Mouse (Mus musculus): Measurements from ENCODE around the gene Acsbg2. TPM values are rescaled to one million over a fixed set of nuclear protein-coding genes. Genes with fewer than 3 reads are reported as not detected.

Acsbg2 gene
- not detected for polyA plus RNA-seq (2015; fragmentation: Illumina TruSeq; extraction: RNeasy Lipid Tissue Mini Kit (QIAGEN cat#74804); ENCODE audit: insufficient read depth, low replicate concordance)

GRCm38 (mm10) chr17:56874237-56874636 is at the start of gene Acsbg2:
Gene Acsbg2 (minus strand): TSS chr17:56874447.

DNA sequence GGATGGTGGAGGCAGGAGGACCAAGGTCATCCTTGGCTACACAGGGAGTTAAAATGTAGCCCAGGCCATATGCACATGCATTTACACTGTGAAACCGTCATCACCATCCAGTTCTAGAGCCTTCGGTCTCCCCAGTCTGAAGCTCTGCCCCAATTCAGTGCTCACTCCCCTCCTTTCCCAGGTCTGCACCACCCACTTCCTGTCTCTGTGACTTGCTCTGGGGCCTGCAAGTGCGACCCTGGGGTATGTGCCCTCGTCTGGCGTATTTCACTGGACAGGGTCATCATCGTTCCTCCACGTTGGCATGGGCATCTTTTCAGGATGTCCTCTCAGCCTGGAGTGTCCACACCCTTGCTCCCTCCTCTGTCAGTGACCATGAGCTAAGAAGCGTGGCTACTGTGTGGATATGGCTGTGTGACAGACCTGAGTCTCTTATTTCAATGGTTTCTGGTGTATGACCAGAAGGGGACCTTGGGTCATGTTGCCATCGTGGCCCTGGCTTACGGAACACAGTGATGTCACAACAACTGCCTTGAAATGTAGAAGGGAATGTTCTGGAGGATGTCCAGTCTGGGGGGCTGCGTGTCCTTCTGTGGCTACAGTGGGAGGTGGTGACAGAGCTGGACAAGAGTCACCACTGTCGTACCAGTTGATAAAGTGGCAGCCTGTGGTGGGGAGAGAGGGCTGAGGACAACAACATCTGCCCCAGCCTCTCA is 847 bp upstream of the Acsbg2 start, which contains the start of gene 1700061G19Rik:
TSS of gene 1700061G19Rik (plus strand) at position 542 of the 716 bp plus-strand sequence.

GRCm38 (mm10) chr17:56830411-56831110 is 43.7 kb downstream of the Acsbg2 start, which contains the start of gene Rfx2:
Gene Rfx2 (minus strand): TSS chr17:56831013.

Other genes with a start within 250 kb of the Acsbg2 start
- gene Lonp1, start 247.6 kb downstream of the Acsbg2 start, polyA plus RNA-seq (2015; fragmentation: Illumina TruSeq; extraction: RNeasy Lipid Tissue Mini Kit (QIAGEN cat#74804); ENCODE audit: insufficient read depth, low replicate concordance) = 20.3 TPM
- gene Catsperd, start 246.3 kb downstream of the Acsbg2 start, polyA plus RNA-seq (2015; fragmentation: Illumina TruSeq; extraction: RNeasy Lipid Tissue Mini Kit (QIAGEN cat#74804); ENCODE audit: insufficient read depth, low replicate concordance) = 0.35 TPM
- 25.8 TPM for gene Ranbp3, start 201.2 kb downstream of the Acsbg2 start, polyA plus RNA-seq (2015; fragmentation: Illumina TruSeq; extraction: RNeasy Lipid Tissue Mini Kit (QIAGEN cat#74804); ENCODE audit: insufficient read depth, low replicate concordance)
- gene Ndufa11, start 156.7 kb downstream of the Acsbg2 start, polyA plus RNA-seq (2015; fragmentation: Illumina TruSeq; extraction: RNeasy Lipid Tissue Mini Kit (QIAGEN cat#74804); ENCODE audit: insufficient read depth, low replicate concordance) = 12.6 TPM
- gene Vmac, start 156.4 kb downstream of the Acsbg2 start, polyA plus RNA-seq (2015; fragmentation: Illumina TruSeq; extraction: RNeasy Lipid Tissue Mini Kit (QIAGEN cat#74804); ENCODE audit: insufficient read depth, low replicate concordance) = 17.4 TPM
- gene Nrtn, start 116.9 kb downstream of the Acsbg2 start, polyA plus RNA-seq (2015; fragmentation: Illumina TruSeq; extraction: RNeasy Lipid Tissue Mini Kit (QIAGEN cat#74804); ENCODE audit: insufficient read depth, low replicate concordance) = not detected
- 8.4 TPM for gene Dus3l, start 109.7 kb downstream of the Acsbg2 start, polyA plus RNA-seq (2015; fragmentation: Illumina TruSeq; extraction: RNeasy Lipid Tissue Mini Kit (QIAGEN cat#74804); ENCODE audit: insufficient read depth, low replicate concordance)
- 0.18 TPM for gene Prr22, start 104.2 kb downstream of the Acsbg2 start, polyA plus RNA-seq (2015; fragmentation: Illumina TruSeq; extraction: RNeasy Lipid Tissue Mini Kit (QIAGEN cat#74804); ENCODE audit: insufficient read depth, low replicate concordance)
- gene Rfx2, start 43.4 kb downstream of the Acsbg2 start, polyA plus RNA-seq (2015; fragmentation: Illumina TruSeq; extraction: RNeasy Lipid Tissue Mini Kit (QIAGEN cat#74804); ENCODE audit: insufficient read depth, low replicate concordance) = 1.8 TPM
- gene 1700061G19Rik, start 1.0 kb upstream of the Acsbg2 start, polyA plus RNA-seq (2015; fragmentation: Illumina TruSeq; extraction: RNeasy Lipid Tissue Mini Kit (QIAGEN cat#74804); ENCODE audit: insufficient read depth, low replicate concordance) = 0.19 TPM
- 8.2 TPM for gene Mllt1, start 61.0 kb upstream of the Acsbg2 start, polyA plus RNA-seq (2015; fragmentation: Illumina TruSeq; extraction: RNeasy Lipid Tissue Mini Kit (QIAGEN cat#74804); ENCODE audit: insufficient read depth, low replicate concordance)
- not detected for gene Acer1, start 107.7 kb upstream of the Acsbg2 start, polyA plus RNA-seq (2015; fragmentation: Illumina TruSeq; extraction: RNeasy Lipid Tissue Mini Kit (QIAGEN cat#74804); ENCODE audit: insufficient read depth, low replicate concordance)
- 11.5 TPM for gene Clpp, start 115.9 kb upstream of the Acsbg2 start, polyA plus RNA-seq (2015; fragmentation: Illumina TruSeq; extraction: RNeasy Lipid Tissue Mini Kit (QIAGEN cat#74804); ENCODE audit: insufficient read depth, low replicate concordance)
- 7.3 TPM for gene Alkbh7, start 122.9 kb upstream of the Acsbg2 start, polyA plus RNA-seq (2015; fragmentation: Illumina TruSeq; extraction: RNeasy Lipid Tissue Mini Kit (QIAGEN cat#74804); ENCODE audit: insufficient read depth, low replicate concordance)
- gene Pspn, start 125.6 kb upstream of the Acsbg2 start, polyA plus RNA-seq (2015; fragmentation: Illumina TruSeq; extraction: RNeasy Lipid Tissue Mini Kit (QIAGEN cat#74804); ENCODE audit: insufficient read depth, low replicate concordance) = not detected
- gene Gtf2f1, start 136.8 kb upstream of the Acsbg2 start, polyA plus RNA-seq (2015; fragmentation: Illumina TruSeq; extraction: RNeasy Lipid Tissue Mini Kit (QIAGEN cat#74804); ENCODE audit: insufficient read depth, low replicate concordance) = 29.0 TPM
- gene Gm17949, start 137.0 kb upstream of the Acsbg2 start, polyA plus RNA-seq (2015; fragmentation: Illumina TruSeq; extraction: RNeasy Lipid Tissue Mini Kit (QIAGEN cat#74804); ENCODE audit: insufficient read depth, low replicate concordance) = not detected
- 40.8 TPM for gene Khsrp, start 157.1 kb upstream of the Acsbg2 start, polyA plus RNA-seq (2015; fragmentation: Illumina TruSeq; extraction: RNeasy Lipid Tissue Mini Kit (QIAGEN cat#74804); ENCODE audit: insufficient read depth, low replicate concordance)
- gene Slc25a41, start 167.2 kb upstream of the Acsbg2 start, polyA plus RNA-seq (2015; fragmentation: Illumina TruSeq; extraction: RNeasy Lipid Tissue Mini Kit (QIAGEN cat#74804); ENCODE audit: insufficient read depth, low replicate concordance) = not detected
- gene Crb3, start 184.7 kb upstream of the Acsbg2 start, polyA plus RNA-seq (2015; fragmentation: Illumina TruSeq; extraction: RNeasy Lipid Tissue Mini Kit (QIAGEN cat#74804); ENCODE audit: insufficient read depth, low replicate concordance) = 0.84 TPM
- gene Slc25a23, start 185.4 kb upstream of the Acsbg2 start, polyA plus RNA-seq (2015; fragmentation: Illumina TruSeq; extraction: RNeasy Lipid Tissue Mini Kit (QIAGEN cat#74804); ENCODE audit: insufficient read depth, low replicate concordance) = 10.4 TPM
- gene Dennd1c, start 204.1 kb upstream of the Acsbg2 start, polyA plus RNA-seq (2015; fragmentation: Illumina TruSeq; extraction: RNeasy Lipid Tissue Mini Kit (QIAGEN cat#74804); ENCODE audit: insufficient read depth, low replicate concordance) = 128 TPM
- 0.83 TPM for gene Tubb4a, start 213.3 kb upstream of the Acsbg2 start, polyA plus RNA-seq (2015; fragmentation: Illumina TruSeq; extraction: RNeasy Lipid Tissue Mini Kit (QIAGEN cat#74804); ENCODE audit: insufficient read depth, low replicate concordance)
- gene Tnfsf9, start 230.9 kb upstream of the Acsbg2 start, polyA plus RNA-seq (2015; fragmentation: Illumina TruSeq; extraction: RNeasy Lipid Tissue Mini Kit (QIAGEN cat#74804); ENCODE audit: insufficient read depth, low replicate concordance) = 2.3 TPM